Mouse (Mus musculus): Measurements from ENCODE around the gene Dscaml1. TPM values are rescaled to one million over a fixed set of nuclear protein-coding genes. Genes with fewer than 3 reads are reported as not detected.

Gene Dscaml1
- total and polyA plus RNA-seq, 3 experiments: not detected

GRCm38 (mm10) chr9:45599377-45599776, 172.9 kb downstream of the Dscaml1 start:
- TF ChIP-seq ZC3H11A (IDR thresholded peaks at IDR 0.05; ENCODE audit: low read depth, low read length) (no peak), GABPA (IDR thresholded peaks at IDR 0.05; ENCODE audit: low read depth, low read length) (no peak), USF1 (IDR thresholded peaks at IDR 0.05; ENCODE audit: low read depth, low read length) (no peak), UBTF (IDR thresholded peaks at IDR 0.05; ENCODE audit: borderline replicate concordance, insufficient read depth, low read depth, low read length) (no peak), MYB (IDR thresholded peaks at IDR 0.05; ENCODE audit: low read depth, low read length) (no peak), ZKSCAN1 (IDR thresholded peaks at IDR 0.05; ENCODE audit: low read depth, low read length) (no peak), ETS1 (IDR thresholded peaks at IDR 0.05; ENCODE audit: low read depth, low read length) (no peak), ELF1 (IDR thresholded peaks at IDR 0.05; ENCODE audit: low read depth, low read length) (no peak), SIN3A (IDR thresholded peaks at IDR 0.05; ENCODE audit: low read length) (no peak), NRF1 (IDR thresholded peaks at IDR 0.05; ENCODE audit: insufficient read depth, low read depth, low read length, poor library complexity, severe bottlenecking) (no peak), MEF2A (IDR thresholded peaks at IDR 0.05; ENCODE audit: extremely low read depth, insufficient replicate concordance, low read depth, low read length, poor library complexity, severe bottlenecking) (no peak), TAL1 (IDR thresholded peaks at IDR 0.05; ENCODE audit: low read length) (no peak)

GRCm38 (mm10) chr9:45607337-45607736, 180.9 kb downstream of the Dscaml1 start:
- Histone ChIP-seq H3K27ac (ENCODE audit: control insufficient read depth, low read depth, low read length) (no peak overlapping the region), H3K36me3 (ENCODE audit: control insufficient read depth in 1 of 2, insufficient read depth in 2 of 2, low read length in 2 of 2) (no peaks in the 10 kb centered on the region), H3K27me3 (ENCODE audit: control insufficient read depth in 1 of 2, insufficient read depth in 2 of 2, low read length in 2 of 2) (no peaks in the 10 kb centered on the region), H3K4me1 (ENCODE audit: control insufficient read depth in 1 of 2, insufficient read depth in 2 of 2, low read length in 2 of 2) (no peaks in the 10 kb centered on the region), H3K9ac (ENCODE audit: control insufficient read depth, low read depth, low read length, poor library complexity, severe bottlenecking) (no peak overlapping the region), H3K9me3 (replicated peaks; ENCODE audit: insufficient read depth, low read length) (no peaks in the 10 kb centered on the region), H3K4me3 (ENCODE audit: control insufficient read depth in 1 of 2, insufficient read depth in 1 of 2, low read depth in 2 of 2, low read length in 2 of 2) (no peak overlapping the region), H3K79me2 (ENCODE audit: control insufficient read depth, insufficient read depth, low read length, poor library complexity) (no peaks in the 10 kb centered on the region)
- DNase-seq (ENCODE audit: low read depth, low spot score): no peak
- TF ChIP-seq SIN3A (IDR thresholded peaks at IDR 0.05; ENCODE audit: low read length) (no peak), MXI1 (IDR thresholded peaks at IDR 0.05; ENCODE audit: low read depth, low read length) (no peak), UBTF (IDR thresholded peaks at IDR 0.05; ENCODE audit: borderline replicate concordance, insufficient read depth, low read depth, low read length) (no peak), ZC3H11A (IDR thresholded peaks at IDR 0.05; ENCODE audit: low read depth, low read length) (no peak), TAL1 (IDR thresholded peaks at IDR 0.05; ENCODE audit: low read length) (no peak)

More at GRCm38 (mm10) chr9:45599377-45599776, 172.9 kb downstream of the Dscaml1 start:
- H3K27me3 ChIP-seq (ENCODE audit: control insufficient read depth in 1 of 2, insufficient read depth in 2 of 2, low read length in 2 of 2): peaks cover 0 to 1% of the 10 kb centered on the region in 2 experiments; a peak in 1 of 4 replicates
- H3K9me3 ChIP-seq (replicated peaks; ENCODE audit: insufficient read depth, low read length): no peaks in the 10 kb centered on the region
- DNase-seq (ENCODE audit: low read depth, low spot score): no peak
- no peaks in the 10 kb centered on the region for H3K79me2 ChIP-seq (ENCODE audit: control insufficient read depth, insufficient read depth, low read length, poor library complexity)
- H3K4me1 ChIP-seq (ENCODE audit: control insufficient read depth in 1 of 2, insufficient read depth in 2 of 2, low read length in 2 of 2): no peaks in the 10 kb centered on the region
- no peaks in the 10 kb centered on the region for H3K36me3 ChIP-seq (ENCODE audit: control insufficient read depth in 1 of 2, insufficient read depth in 2 of 2, low read length in 2 of 2)
- no peak overlapping the region for H3K9ac ChIP-seq (ENCODE audit: control insufficient read depth, low read depth, low read length, poor library complexity, severe bottlenecking)
- no peak overlapping the region for H3K4me3 ChIP-seq (ENCODE audit: control insufficient read depth in 1 of 2, insufficient read depth in 1 of 2, low read depth in 2 of 2, low read length in 2 of 2)
- H3K27ac ChIP-seq (ENCODE audit: control insufficient read depth, low read depth, low read length): no peak overlapping the region
